Mouse (Mus musculus) brain, embryonic 14.5 days (tissue): ENCODE data around the gene Tmem131. TPM values are rescaled to one million over a fixed set of nuclear protein-coding genes. Genes with fewer than 3 reads are reported as not detected.

ENCODE experiments used
- DNase-seq: peaks from one replicate; pipeline ENCODE4 v3.0.0-alpha.2; 2011; ENCODE audit warnings: low read depth
- CTCF ChIP-seq: fragments of 200-500 bp; IDR thresholded peaks from 2 replicates; pipeline ENCODE4 v1.5.1; 2012; ENCODE audit warnings: inconsistent platforms, mild to moderate bottlenecking, moderate library complexity, borderline replicate concordance; ENCODE audit not compliant: insufficient read depth, insufficient read length; ENCODE audit errors: extremely low read depth
- POLR2A ChIP-seq: fragments of 200-500 bp; IDR thresholded peaks from 2 replicates; pipeline ENCODE4 v1.6.1; 2012; ENCODE audit warnings: mild to moderate bottlenecking, inconsistent platforms, borderline replicate concordance; ENCODE audit not compliant: poor library complexity, insufficient read depth, insufficient read length, severe bottlenecking; ENCODE audit errors: extremely low read depth
- polyA plus RNA-seq: library from polyadenylated mRNA; depleted of rRNA; stranded (reverse); fragments of >200 nt; gene quantifications from 2 replicates; pipeline ENCODE4 v1.2.3, GENCODE M21; 2012

Gene Tmem131
- polyA plus RNA-seq, 1 experiment, result 48.1 TPM

DNA sequence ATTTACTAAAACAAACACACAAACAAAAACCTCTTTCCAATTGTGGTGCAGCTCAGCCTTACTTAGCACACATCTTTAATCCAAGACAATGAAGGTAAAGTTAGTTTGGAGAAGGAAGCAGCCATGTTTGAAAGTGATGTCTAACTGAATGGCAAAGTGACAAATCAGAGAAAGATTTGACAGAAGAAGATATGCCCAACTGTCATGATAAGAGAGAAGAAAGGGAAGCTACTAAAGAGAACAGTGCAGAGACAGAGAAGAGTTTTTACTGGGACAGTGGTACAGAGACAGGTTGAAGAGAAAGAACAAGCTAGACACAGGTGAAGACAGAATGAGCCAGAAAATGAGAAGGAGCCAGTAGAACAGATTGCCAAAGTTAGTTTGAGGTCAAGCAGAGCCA, 19.6 kb downstream of the Tmem131 start:
- no peak for TF ChIP-seq CTCF
- no peak for TF ChIP-seq POLR2A
- no peak for DNase-seq

DNA sequence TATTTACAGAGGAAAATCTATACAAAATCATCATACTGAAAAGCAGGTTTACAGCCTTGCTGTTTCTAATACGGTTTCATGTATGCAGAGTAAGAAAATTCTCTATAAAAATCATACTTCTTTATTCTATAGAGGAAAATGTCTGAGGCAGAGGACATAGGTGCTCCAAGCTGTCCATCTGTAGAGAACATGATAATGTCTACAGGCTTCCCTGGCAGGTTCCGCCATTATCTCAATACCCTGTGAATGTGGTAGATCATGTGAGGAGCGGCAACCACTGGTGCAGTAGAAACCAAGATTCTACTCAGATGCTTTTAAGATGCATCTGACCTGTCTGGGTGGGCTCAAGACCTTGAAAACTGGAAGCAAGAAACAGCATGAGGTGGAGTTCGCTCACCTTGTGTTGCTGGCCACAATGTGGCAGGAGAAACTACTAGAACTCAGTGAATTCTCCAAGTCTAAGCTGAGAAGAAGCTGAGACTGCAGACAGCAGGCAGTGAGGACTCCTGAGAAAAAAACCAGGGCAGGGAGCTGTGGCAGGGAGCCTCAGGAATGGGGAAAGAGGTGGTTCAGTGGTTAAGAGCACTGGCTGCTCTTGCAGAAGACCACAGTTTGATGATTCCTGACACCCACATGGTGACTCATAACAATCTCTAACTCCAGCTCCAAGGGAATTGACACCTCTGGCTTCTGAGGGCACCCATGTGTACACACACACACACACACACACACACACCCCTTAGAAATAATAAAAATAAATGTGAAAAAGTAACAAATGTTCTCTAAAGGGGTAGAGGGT, 20.6 kb downstream of the Tmem131 start:
- no peak for DNase-seq

GRCm38 (mm10) chr1:36921614-36922393, 21.7 kb downstream of the Tmem131 start:
- no peak for TF ChIP-seq CTCF
- no peak for TF ChIP-seq POLR2A
- DNase-seq, result peak; percentile 22

More for the DNA sequence above, 20.6 kb downstream of the Tmem131 start:
- TF ChIP-seq POLR2A (no peak), CTCF (no peak)

GRCm38 (mm10) chr1:36920726-36921125, 22.7 kb downstream of the Tmem131 start:
- no peak for DNase-seq
- TF ChIP-seq POLR2A (no peak), CTCF (no peak)

- peak; percentile 60 for DNase-seq
- TF ChIP-seq CTCF, result no peak
- TF ChIP-seq POLR2A, result no peak
These were observed 23.2 kb downstream of the Tmem131 start for GRCm38 (mm10) chr1:36920154-36920716.

GRCm38 (mm10) chr1:36919728-36920127, 23.7 kb downstream of the Tmem131 start:
- no peak for TF ChIP-seq POLR2A
- no peak for TF ChIP-seq CTCF

DNA sequence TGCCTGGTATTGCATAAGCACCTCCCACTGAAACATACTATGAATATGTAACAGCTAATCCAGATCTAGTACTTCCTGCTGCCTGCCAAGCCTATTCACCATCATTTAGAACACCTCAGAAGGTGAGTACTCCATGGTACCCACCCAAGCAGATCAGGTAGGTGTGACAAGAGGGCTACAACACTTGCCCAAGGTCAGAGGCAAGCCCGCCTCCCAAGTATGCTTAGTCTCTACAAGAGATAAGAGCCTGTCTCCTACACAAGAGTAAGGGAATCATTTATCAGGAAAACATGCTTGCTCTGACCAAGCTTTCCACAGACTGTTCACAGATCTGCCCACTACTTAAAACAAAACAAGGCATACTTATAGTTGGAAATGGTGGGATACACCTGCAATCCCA, 26.0 kb downstream of the Tmem131 start:
- no peak for TF ChIP-seq CTCF
- no peak for TF ChIP-seq POLR2A
- no peak for DNase-seq

More at GRCm38 (mm10) chr1:36919728-36920127, 23.7 kb downstream of the Tmem131 start:
- DNase-seq, result no peak

GRCm38 (mm10) chr1:36915200-36915580, 28.3 kb downstream of the Tmem131 start:
- no peak for TF ChIP-seq CTCF
- DNase-seq, result no peak

DNA sequence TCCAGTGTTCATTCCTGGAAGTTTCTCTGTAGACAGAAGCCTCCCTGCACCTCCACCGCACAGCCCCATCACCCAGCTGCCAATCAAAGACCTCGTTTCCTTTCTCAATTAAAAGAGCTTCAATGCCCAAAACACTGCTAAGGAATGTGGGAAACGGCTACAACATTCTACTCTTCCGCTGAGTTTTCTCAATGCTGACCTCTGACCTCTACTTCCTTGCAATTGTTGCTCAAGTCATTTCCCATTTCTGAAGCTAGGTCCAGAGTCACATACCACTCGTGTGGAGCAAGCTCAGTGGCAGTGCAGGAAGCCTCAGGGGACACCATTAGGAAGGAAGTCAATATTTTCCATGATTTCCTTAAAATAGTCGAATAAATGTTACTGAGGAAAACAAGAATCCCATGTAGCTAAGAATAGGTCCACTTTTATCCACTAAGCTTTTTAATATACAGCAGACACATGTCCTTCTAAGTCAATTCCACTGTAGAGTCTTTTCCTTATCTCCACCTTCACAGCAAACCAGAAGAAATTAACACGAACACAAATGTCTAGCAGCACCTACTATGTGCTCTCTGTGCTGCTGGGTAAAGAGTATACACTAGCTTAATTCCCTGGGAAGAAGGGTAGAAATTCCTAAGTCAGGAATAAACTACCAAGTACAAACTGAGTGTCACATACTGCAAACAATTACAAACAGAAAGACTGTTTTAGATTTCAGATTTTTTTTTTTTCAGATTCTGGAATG, 28.8 kb downstream of the Tmem131 start:
- no peak for TF ChIP-seq POLR2A
- no peak for TF ChIP-seq CTCF
- peak; percentile 33 for DNase-seq

GRCm38 (mm10) chr1:36913806-36914205, 29.7 kb downstream of the Tmem131 start:
- DNase-seq, result no peak
- TF ChIP-seq CTCF (no peak), POLR2A (no peak)

DNA sequence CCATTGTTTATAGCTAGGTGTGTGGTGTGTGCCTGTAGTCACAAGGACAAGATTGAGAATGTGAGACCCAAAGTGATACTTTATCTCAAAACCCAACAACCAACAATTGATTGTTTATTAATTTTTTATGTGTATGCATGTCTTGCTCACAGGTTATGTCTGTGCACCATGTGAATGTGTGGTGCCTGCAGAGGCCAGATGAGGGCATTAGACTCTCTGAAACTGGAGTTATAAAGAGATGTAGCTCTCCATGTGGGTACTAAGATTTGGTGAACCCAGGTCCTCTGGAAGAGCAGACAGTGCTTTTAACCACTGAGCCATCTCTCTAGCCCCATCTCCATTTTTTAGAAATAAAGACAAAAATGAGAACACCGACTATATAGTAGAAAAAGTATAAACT, 31.2 kb downstream of the Tmem131 start:
- TF ChIP-seq POLR2A (no peak), CTCF (no peak)
- no peak for DNase-seq
